Mouse (Mus musculus) heart, embryonic 10.5 days (tissue): Measurements from ENCODE around the gene 0610030E20Rik. TPM values are rescaled to one million over a fixed set of nuclear protein-coding genes. Genes with fewer than 3 reads are reported as not detected.

Source experiments
- DNase-seq: peaks from one replicate; pipeline ENCODE4 v3.0.0-alpha.2; 2017; ENCODE audit warnings: low spot score
- H3K27ac ChIP-seq: fragments of 300-500 bp; sonication (generic); 2 replicates; pipeline ENCODE4 v1.5.1; 2016; ENCODE audit warnings: mild to moderate bottlenecking
- H3K27me3 ChIP-seq: fragments of 300-500 bp; sonication (generic); 2 replicates; pipeline ENCODE4 v1.6.1; 2016; ENCODE audit warnings: mild to moderate bottlenecking; ENCODE audit not compliant: poor library complexity, insufficient read depth, severe bottlenecking
- H3K36me3 ChIP-seq: fragments of 300-500 bp; sonication (generic); 2 replicates; pipeline ENCODE4 v1.6.1; 2016; ENCODE audit warnings: mild to moderate bottlenecking, moderate library complexity
- H3K4me1 ChIP-seq: fragments of 300-500 bp; sonication (generic); 2 replicates; pipeline ENCODE4 v1.6.1; 2016; ENCODE audit warnings: mild to moderate bottlenecking
- H3K4me3 ChIP-seq: fragments of 300-500 bp; sonication (generic); 2 replicates; pipeline ENCODE4 v1.5.1; 2016; ENCODE audit warnings: mild to moderate bottlenecking, moderate library complexity
- H3K9me3 ChIP-seq: fragments of 300-500 bp; sonication (generic); 2 replicates; pipeline ENCODE4 v1.6.1; 2016; ENCODE audit warnings: mild to moderate bottlenecking, moderate library complexity
- WGBS: fragments of 180-500 bp; shearing (Covaris S2); methylation state at CpG from one replicate; pipeline ENCODE4 v1.1.7; 2016; 5-methylcytosine and 5-hydroxymethylcytosine counted together
- polyA plus RNA-seq: library from polyadenylated mRNA; unstranded; fragments of >200 nt; fragmentation: Nextera tagmentation; extraction: Ambion mirVana; gene quantifications from 2 replicates; pipeline ENCODE4 v1.2.1, GENCODE M21; 2016

The 0610030E20Rik gene
- polyA plus RNA-seq, 1 experiment from 2014 or later: 24.9 TPM

DNA sequence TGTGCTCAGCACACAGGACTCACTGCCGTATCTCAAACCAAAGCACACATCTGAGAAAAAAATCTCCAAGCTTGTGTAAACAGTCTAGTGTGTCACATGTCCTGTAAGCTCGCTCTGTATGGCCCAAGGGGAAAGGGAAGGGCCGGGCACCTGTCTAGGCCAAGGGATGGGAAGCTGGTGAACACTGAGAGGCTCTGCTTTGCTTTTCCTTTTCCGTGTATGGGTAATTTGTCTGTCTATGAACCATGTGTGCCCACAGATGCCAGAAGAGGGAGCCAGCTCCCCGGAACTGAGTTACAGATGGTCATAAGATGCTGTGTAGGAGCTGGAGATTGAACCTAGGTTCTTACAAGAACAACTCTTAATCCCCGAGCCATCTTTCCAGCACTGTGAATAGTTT is 20.8 kb upstream of the 0610030E20Rik start:
- Histone ChIP-seq H3K9me3 (no peaks in the 10 kb centered on the region), H3K4me3 (no peak overlapping the region), H3K36me3 (peaks cover 94% of the 10 kb centered on the region), H3K4me1 (no peaks in the 10 kb centered on the region), H3K27me3 (no peaks in the 10 kb centered on the region), H3K27ac (no peak overlapping the region)
- no peak for DNase-seq
- WGBS: 75% methylated on average over 6 of the region's 6 CpGs

DNA sequence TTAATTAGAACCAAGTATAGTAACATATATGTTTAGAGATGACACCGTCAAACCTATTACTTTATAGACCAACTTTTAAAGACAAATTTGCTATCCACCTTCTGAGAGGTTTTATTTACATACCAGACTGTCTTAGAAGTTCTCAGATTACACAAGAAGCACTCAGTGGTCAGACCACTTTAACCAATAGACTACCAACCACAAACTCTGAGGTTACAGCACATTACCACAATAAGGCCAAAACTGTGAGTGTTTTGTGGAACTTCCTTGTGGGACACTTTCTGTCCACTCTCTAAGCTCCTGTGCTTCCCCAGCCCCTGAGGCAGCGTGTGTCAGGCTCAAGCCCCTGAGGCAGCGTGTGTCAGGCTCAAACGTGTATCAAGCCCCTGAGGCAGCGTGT is 18.1 kb upstream of the 0610030E20Rik start:
- Histone ChIP-seq H3K4me3 (no peak overlapping the region), H3K4me1 (peaks cover 10% of the 10 kb centered on the region; the same call in 1 of the 2 replicates), H3K27me3 (no peaks in the 10 kb centered on the region), H3K27ac (no peak overlapping the region), H3K36me3 (peaks cover 91% of the 10 kb centered on the region), H3K9me3 (no peaks in the 10 kb centered on the region)
- no peak for DNase-seq
- 93% methylated on average over 5 of the region's 5 CpGs for WGBS

- H3K27ac ChIP-seq: no peak overlapping the region
- H3K4me3 ChIP-seq: no peak overlapping the region
- DNase-seq: no peak
- peaks cover 91% of the 10 kb centered on the region for H3K36me3 ChIP-seq
- no peaks in the 10 kb centered on the region for H3K27me3 ChIP-seq
- H3K9me3 ChIP-seq: no peaks in the 10 kb centered on the region
- H3K4me1 ChIP-seq: peaks cover 10% of the 10 kb centered on the region; the same call in 1 of the 2 replicates
- WGBS: 85% methylated on average over 4 of the region's 4 CpGs
Observed at GRCm38 (mm10) chr6:72330133-72330532, 17.0 kb upstream of the 0610030E20Rik start.

DNA sequence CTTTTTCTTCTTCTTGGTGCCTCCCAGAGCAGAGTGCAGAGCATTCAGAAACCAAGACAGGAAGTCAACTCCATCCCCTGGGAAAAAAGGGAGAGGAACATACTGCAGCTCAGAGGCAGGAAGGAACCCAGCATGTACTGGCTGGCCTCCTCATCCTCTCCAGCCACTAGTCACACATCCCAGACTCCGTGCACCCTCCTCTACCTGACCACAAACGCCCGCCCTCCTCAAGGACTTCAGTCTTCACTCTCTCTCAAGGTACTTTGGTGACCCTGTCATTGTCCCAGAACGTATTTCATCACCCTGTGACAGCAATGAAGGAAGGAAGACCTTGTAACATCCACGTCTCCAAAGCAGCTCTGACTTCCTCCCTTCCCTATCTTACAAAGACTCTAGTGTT is 14.0 kb upstream of the 0610030E20Rik start:
- Histone ChIP-seq H3K9me3 (no peaks in the 10 kb centered on the region), H3K4me3 (no peak overlapping the region), H3K4me1 (peaks cover 10% of the 10 kb centered on the region; the same call in 1 of the 2 replicates), H3K27ac (peak overlapping the region; percentile 47; the same call in 1 of the 2 replicates), H3K36me3 (peaks cover 94% of the 10 kb centered on the region), H3K27me3 (no peaks in the 10 kb centered on the region)
- DNase-seq: no peak
- WGBS: 46% methylated on average over 5 of the region's 5 CpGs

DNA sequence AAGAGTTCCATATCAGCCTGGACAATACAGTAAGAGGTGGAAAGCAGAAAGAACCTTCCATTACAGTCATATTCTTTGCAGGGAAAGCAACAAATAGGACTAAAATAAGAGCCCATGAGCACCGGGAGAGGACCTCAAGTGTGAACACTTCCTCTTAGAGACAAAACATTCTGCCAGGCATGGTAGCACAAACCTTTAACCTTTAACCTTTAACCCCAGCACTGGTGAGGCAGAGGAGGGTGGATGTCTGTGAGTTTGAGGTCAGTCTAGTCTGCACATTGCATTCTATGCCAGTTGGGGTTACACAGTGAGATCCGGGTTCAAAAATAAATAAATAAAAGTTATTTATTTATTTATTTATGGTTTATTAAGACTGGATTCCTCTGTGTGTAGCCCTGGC is 6.6 kb upstream of the 0610030E20Rik start:
- H3K4me1 ChIP-seq: peaks cover 14% of the 10 kb centered on the region
- DNase-seq: no peak
- H3K36me3 ChIP-seq: peaks cover 66% of the 10 kb centered on the region
- H3K4me3 ChIP-seq: no peak overlapping the region
- no peak overlapping the region for H3K27ac ChIP-seq
- no peaks in the 10 kb centered on the region for H3K9me3 ChIP-seq
- WGBS: 72% methylated on average over 2 of the region's 2 CpGs
- no peaks in the 10 kb centered on the region for H3K27me3 ChIP-seq

DNA sequence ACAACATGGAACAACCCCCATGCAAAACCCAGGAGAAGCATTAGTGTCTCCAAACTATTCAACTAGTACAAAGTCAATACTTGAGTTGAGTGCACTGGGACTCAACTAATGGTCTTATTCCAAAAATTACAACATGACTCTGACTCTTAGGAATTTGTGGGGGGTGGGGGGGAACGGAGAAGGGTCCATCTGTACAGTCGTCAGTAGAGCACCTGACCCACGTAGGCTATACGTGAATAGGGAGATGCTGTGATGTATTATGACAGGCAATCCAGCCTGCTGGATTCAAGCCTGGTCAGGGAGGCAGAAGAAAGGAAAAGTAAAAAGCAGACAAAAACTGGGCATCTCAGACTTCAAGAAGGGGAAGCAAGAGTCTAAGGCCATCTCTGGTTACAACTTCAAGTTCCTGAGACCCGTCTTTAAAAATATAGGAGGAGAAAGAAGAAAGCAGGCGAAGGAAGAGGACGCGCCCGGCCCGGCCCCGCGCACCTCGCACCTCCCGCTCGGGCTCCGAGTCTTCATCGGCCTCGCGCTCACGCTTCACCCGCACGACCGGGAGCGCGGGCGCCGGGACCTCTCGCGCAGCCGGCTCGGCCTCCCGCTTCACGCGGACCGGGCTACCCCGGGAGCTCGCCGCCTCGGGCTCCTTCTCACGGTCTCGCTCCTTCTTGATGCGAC is 2.6 kb upstream of the 0610030E20Rik start:
- Histone ChIP-seq H3K27me3 (no peaks in the 10 kb centered on the region), H3K4me1 (peaks cover 37% of the 10 kb centered on the region), H3K27ac (peak overlapping the region; percentile 97), H3K4me3 (peak overlapping the region; percentile 95), H3K36me3 (peaks cover 38% of the 10 kb centered on the region), H3K9me3 (no peaks in the 10 kb centered on the region)
- no peak for DNase-seq
- WGBS: under 1% methylated on average over 42 of the region's 42 CpGs

GRCm38 (mm10) chr6:72345074-72345567 is 2.0 kb upstream of the 0610030E20Rik start, which contains the start of gene Usp39:
Gene Usp39, minus strand, starts transcription at chr6:72345184.
- Histone ChIP-seq H3K36me3 (peaks cover 38% of the 10 kb centered on the region), H3K9me3 (no peaks in the 10 kb centered on the region), H3K27ac (peak within 1 kb of the TSS; percentile 97), H3K27me3 (no peaks in the 10 kb centered on the region), H3K4me3 (peak within 1 kb of the TSS; percentile 95), H3K4me1 (peaks cover 37% of the 10 kb centered on the region)
- under 1% methylated on average over 30 of the region's 30 CpGs for WGBS
- peak; percentile 96 for DNase-seq

GRCm38 (mm10) chr6:72345633-72346032 is 1.5 kb upstream of the 0610030E20Rik start:
- 47% methylated on average over 6 of the region's 6 CpGs for WGBS
- Histone ChIP-seq H3K9me3 (no peaks in the 10 kb centered on the region), H3K36me3 (peaks cover 39% of the 10 kb centered on the region), H3K4me1 (peaks cover 37% of the 10 kb centered on the region), H3K4me3 (peak overlapping the region; percentile 95), H3K27me3 (no peaks in the 10 kb centered on the region), H3K27ac (peak overlapping the region; percentile 97)
- no peak for DNase-seq

- no peaks in the 10 kb centered on the region for H3K27me3 ChIP-seq
- H3K9me3 ChIP-seq: no peaks in the 10 kb centered on the region
- WGBS: 83% methylated on average over 4 of the region's 4 CpGs
- peaks cover 42% of the 10 kb centered on the region for H3K4me1 ChIP-seq
- no peak overlapping the region for H3K4me3 ChIP-seq
- H3K27ac ChIP-seq: no peak overlapping the region
- no peak for DNase-seq
- peaks cover 38% of the 10 kb centered on the region for H3K36me3 ChIP-seq
Observed at GRCm38 (mm10) chr6:72346261-72346660, 856 bp upstream of the 0610030E20Rik start.

GRCm38 (mm10) chr6:72348411-72348810 is 1.3 kb downstream of the 0610030E20Rik start:
- Histone ChIP-seq H3K9me3 (no peaks in the 10 kb centered on the region), H3K4me3 (peak overlapping the region; percentile 83; the same call in 1 of the 2 replicates), H3K27me3 (no peaks in the 10 kb centered on the region), H3K27ac (0 out of 2 replicates have a peak overlapping the region, but pooled peaks have one; percentile 98), H3K36me3 (peaks cover 27% of the 10 kb centered on the region), H3K4me1 (peaks cover 46% of the 10 kb centered on the region)
- DNase-seq: no peak
- 73% methylated on average over 10 of the region's 10 CpGs for WGBS

DNA sequence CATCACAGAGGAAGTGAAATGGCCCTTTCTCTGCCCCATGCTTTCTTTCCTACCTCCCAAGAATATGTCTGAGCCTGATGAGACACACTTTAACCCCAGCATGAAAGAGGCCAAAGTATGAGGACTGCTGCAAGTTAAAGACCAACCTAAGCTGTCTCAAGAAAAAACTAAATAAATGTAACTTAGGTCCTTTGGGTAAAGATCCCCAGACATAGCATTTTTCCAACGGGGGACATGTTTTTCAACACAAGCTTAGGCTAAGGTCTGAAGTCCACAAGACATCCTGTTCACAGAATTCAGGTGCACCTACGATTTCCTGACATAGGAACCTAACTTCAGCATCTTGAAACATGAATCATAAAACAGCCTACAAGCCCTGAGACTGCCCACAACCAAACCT is 3.1 kb downstream of the 0610030E20Rik start:
- Histone ChIP-seq H3K9me3 (no peaks in the 10 kb centered on the region), H3K36me3 (peaks cover 27% of the 10 kb centered on the region), H3K27me3 (no peaks in the 10 kb centered on the region), H3K4me1 (peaks cover 43% of the 10 kb centered on the region), H3K27ac (no peak overlapping the region), H3K4me3 (no peak overlapping the region)
- WGBS: 92% methylated on average over 2 of the region's 2 CpGs
- no peak for DNase-seq

GRCm38 (mm10) chr6:72352636-72353405 is 5.7 kb downstream of the 0610030E20Rik start:
- no peaks in the 10 kb centered on the region for H3K9me3 ChIP-seq
- 70% methylated on average over 5 of the region's 5 CpGs for WGBS
- no peak overlapping the region for H3K27ac ChIP-seq
- peaks cover 35% of the 10 kb centered on the region for H3K36me3 ChIP-seq
- no peak for DNase-seq
- H3K4me1 ChIP-seq: peaks cover 54% of the 10 kb centered on the region
- no peaks in the 10 kb centered on the region for H3K27me3 ChIP-seq
- no peak overlapping the region for H3K4me3 ChIP-seq

DNA sequence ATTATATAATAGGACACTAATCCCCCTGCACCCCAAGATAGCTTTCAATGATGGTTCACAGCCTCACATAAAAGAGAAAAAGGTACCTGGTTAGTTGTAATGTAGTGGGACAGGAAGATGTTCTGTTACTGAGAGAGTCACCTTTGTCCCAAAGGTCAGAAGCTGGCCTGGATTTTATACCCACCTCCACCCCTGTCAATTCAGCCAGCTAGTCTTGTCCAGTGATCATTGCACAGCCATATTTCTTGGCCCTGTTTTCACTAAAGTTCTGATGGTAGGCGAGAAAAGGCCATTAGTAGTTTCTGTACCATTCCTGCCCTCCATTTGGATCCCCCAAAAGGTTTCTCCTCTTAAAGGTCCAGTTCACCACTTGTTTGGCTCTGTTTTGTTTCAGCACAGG is 6.9 kb downstream of the 0610030E20Rik start:
- H3K4me3 ChIP-seq: no peak overlapping the region
- H3K27me3 ChIP-seq: no peaks in the 10 kb centered on the region
- no peak overlapping the region for H3K27ac ChIP-seq
- no peak for DNase-seq
- WGBS: 70% methylated on average over 1 of the region's 1 CpGs
- H3K9me3 ChIP-seq: no peaks in the 10 kb centered on the region
- peaks cover 40% of the 10 kb centered on the region for H3K36me3 ChIP-seq
- H3K4me1 ChIP-seq: peaks cover 48% of the 10 kb centered on the region
